Mouse (Mus musculus): Measurements from ENCODE around the gene Cx3cr1.
A peak's percentile ranks its signal among the peaks of the same experiment; 100 is the strongest.

The Cx3cr1 gene

DNA sequence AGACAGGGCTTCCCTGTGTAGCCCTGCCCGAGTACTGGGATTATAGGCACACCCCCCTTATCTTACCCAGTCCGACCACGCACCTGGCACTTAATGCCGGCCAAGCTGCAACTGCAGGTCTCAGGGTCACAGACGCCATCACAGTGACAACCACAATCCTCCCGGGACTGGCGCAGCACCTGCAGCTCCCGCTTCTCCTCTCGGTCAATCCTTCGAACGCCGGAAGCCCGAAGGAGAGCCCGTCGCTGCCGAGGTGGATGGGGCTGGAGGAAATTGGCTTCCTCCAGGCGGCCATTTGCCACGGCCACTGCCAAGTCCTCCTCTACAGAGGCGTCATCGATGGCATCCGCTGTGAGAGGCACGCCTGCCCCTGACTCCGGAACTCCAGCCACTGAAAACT lies 96.4 kb downstream of the Cx3cr1 start:
- no peak for DNase-seq

- DNase-seq: no peak
These were observed 97.1 kb downstream of the Cx3cr1 start for GRCm38 (mm10) chr9:119972582-119972981.

GRCm38 (mm10) chr9:119972166-119972565 lies 97.5 kb downstream of the Cx3cr1 start:
- no peak for DNase-seq

- no peak for DNase-seq
These were observed 98.7 kb downstream of the Cx3cr1 start for GRCm38 (mm10) chr9:119970763-119971656.

- peak; percentile 49 for DNase-seq
These were observed 99.5 kb downstream of the Cx3cr1 start for GRCm38 (mm10) chr9:119970221-119970620.

DNA sequence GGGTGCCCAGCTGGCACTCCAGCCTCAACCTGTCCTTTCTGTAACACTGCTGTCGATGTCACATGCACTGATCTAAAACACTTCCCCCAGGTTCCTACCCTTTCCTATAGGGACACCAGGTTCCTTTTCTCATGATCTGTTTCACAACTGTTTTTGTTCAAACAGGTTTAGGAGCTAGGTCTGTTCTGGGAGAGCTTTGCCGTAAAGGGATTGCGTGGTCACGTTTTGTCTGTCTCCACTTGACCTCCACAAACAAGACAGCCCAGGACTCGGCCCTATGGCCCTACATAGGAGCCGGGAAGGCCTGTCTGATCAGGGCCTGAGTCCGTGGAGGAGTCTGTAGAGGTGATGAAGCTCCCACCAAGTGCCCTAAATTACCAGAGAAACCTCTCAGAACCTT lies 99.9 kb downstream of the Cx3cr1 start:
- DNase-seq: no peak

- no peak for DNase-seq
These were observed 103.3 kb downstream of the Cx3cr1 start for GRCm38 (mm10) chr9:119966221-119966910.

DNA sequence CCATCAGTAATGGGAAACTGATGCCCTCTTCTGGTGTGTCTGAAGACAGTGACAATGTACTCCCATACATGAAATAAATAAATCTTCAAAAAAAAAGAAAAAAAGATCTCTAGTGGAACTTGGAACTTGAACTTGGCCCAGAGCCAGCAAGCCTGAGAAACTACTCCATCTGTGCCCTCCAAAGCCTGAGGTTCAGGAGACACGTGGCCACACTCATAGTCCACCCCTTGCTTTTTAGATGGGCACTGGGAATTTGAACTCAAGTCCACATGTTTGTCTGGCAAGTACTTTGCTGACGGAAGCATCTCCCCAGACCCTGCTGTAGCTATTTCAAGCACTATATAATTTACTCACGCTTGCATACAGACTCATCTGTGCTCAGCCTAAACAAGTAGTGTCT lies 104.5 kb downstream of the Cx3cr1 start:
- DNase-seq: no peak

DNA sequence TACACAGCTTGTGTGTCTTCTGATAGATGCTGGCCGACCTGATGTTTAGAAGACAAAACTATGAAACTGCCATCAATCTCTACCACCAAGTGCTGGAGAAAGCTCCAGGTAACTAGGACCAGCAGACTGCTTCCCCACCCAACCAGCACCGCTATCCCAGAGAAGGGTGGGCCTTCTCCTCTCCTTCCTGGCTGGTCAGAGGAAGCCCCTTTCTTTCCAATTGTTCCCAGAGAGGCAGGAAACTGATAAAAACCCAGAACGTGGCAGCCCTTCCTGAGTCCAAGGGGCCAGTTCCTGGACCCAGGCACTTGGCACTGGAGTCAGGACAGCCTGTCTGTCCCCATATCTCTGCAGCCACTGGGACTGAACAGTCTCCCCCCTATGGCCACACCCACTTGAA lies 105.5 kb downstream of the Cx3cr1 start:
- no peak for DNase-seq

- DNase-seq: peak; percentile 84
These were observed 106.6 kb downstream of the Cx3cr1 start for GRCm38 (mm10) chr9:119962987-119963667.

- DNase-seq: no peak
These were observed 107.5 kb downstream of the Cx3cr1 start for GRCm38 (mm10) chr9:119962216-119962615.

GRCm38 (mm10) chr9:119958835-119959234 lies 110.8 kb downstream of the Cx3cr1 start:
- DNase-seq: no peak

GRCm38 (mm10) chr9:119951388-119951787 lies 118.3 kb downstream of the Cx3cr1 start:
- no peak for DNase-seq

DNA sequence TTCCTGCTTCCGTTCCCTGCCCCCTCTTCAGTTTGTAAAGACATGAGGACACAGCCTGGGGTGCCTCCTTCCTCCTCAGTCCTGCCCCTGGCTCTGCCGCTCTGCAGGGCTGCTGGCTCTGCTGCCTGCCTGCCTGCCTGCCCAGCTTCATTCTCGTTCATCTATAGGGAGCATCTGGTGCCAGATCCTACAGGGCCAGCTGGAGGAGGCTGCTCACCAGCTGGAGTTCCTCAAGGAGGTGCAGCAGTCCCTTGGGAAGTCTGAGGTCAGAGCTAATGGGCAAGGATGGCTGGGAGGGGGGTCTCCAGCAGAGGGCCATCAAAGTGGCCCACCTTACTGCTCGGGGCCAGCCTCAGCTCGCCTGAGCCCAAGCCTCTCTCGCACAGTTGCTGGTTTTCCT lies 119.2 kb downstream of the Cx3cr1 start:
- DNase-seq: no peak

DNA sequence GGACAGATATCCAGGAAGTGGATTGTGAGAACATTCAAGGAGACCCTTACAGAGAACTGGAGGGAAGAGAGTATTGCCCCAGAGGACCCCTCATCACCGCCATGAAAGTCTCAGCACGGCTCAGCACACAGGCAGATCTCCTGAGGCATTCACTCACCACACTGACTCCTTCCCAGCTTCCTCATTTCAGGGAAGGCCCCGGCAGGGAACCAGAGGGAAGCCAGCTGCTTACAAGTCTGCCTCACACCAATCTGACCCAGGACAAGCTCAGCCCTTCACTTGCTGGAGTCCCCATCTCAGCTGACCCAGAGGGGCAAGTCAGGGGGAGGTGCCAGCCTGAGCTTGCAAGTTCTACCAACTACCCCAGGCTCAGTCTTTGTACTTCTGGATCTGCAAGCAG lies 120.9 kb downstream of the Cx3cr1 start:
- DNase-seq: no peak

DNA sequence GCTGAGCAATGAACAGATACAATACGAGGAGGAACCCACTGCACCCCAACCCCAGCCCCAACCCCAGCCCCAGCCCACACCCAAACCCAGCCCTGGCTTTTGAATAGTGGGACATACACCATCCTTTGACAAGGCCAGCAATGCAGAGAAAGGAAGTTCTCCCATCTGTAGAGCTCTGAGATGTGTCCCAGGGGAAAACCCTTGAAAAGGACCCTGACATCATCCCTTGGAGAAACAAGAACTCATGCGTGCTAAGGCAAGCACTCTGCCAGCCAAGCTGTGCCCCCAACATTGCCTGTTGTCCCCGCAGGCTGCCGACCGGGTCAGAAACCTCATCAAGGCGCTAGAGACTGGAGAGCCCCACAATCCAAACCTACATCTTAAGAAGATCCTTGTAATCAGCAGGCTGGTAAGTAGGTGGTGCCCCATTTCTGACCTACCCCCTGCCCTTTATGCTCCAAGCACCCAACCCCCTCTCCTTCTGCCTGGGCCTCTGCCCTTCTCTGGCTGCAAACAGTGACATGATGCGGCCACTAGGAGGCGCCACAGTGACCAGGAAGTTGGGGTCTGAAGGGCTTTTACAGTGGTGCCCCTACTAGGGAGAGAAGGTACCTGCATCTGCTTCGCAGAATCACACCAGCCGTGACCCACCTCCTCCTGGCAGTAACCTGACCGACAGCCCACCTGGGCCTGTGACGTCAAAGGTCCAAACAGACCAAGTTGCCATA lies 124.3 kb downstream of the Cx3cr1 start:
- peak; percentile 68 for DNase-seq

DNA sequence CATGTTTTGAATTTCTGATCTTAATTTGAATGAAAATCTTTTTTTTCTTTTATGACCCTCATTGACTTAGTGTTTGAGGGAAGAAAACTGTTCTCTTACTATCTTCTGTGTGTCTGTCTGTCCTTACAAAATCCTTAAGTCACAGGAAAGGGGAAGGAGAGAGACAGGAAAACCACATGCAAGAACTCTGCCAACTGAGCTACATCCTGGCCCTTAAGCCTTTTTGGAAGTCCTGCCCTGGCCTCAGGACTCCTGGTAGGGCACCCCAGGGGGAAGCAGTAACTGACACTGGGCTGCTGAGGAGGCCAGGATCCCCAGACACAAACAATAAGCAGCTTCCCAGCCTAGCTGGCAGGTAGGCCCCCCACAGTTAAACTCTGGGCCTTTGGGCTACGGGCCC lies 126.4 kb downstream of the Cx3cr1 start:
- no peak for DNase-seq

GRCm38 (mm10) chr9:119941861-119942260 lies 127.8 kb downstream of the Cx3cr1 start:
- no peak for DNase-seq

DNA sequence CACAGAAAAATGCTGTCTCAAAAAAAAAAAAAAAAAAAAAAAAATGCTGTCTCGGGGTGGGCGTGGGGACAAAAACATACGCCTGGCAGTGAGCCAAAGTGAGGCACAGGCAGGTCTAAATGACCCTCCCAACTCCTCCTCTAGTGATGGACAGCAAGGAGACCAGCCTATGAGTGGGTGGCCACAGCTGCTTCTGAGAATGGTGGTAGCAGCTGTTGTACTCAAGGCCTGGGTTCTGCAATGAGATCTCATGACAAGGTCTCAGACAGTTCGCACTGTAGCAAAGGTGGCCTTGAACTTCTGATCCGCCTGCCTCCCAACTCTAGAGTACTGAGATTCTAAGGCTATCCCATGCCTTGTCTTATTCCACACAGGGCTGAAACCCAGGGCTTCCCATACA lies 128.3 kb downstream of the Cx3cr1 start:
- DNase-seq: no peak

DNA sequence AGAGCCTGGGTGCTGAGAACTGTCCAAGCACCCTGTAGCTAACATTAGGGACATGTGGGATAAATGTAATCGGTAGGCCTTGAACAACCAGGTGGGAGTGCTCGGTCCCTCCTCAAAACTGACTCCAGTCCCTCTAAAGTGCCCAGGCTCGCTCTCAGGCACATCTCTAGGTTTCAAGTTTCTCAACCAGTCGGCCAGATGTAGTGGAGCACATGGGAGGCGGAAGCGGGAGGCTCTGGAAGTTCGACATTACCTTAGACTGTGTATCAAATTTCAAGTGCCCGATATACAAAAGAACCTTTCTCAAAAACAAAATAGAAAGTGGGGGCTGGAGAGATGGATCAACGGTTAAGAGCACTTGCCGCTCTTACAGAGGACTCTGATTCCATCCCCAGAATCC lies 130.0 kb downstream of the Cx3cr1 start:
- DNase-seq: no peak

GRCm38 (mm10) chr9:119938496-119938895 lies 131.2 kb downstream of the Cx3cr1 start:
- no peak for DNase-seq

GRCm38 (mm10) chr9:119937005-119937773 lies 132.5 kb downstream of the Cx3cr1 start, which contains the start of the genes Gorasp1 and Ttc21a:
Gene Gorasp1, minus strand, starts transcription at chr9:119937565.
Gene Ttc21a, plus strand, starts transcription at chr9:119937606.
- peak; percentile 93 for DNase-seq
